Mouse (Mus musculus): Measurements from ENCODE around the gene Ank3.

Gene Ank3

GRCm38 (mm10) chr10:69654866-69655633 is 256.5 kb downstream of the Ank3 start:
- DNase-seq (ENCODE audit: low read depth in 2 of 2, low spot score in 2 of 2) = no peak

- DNase-seq (ENCODE audit: low read depth in 2 of 2, low spot score in 2 of 2) = no peak
These were observed 257.7 kb downstream of the Ank3 start for GRCm38 (mm10) chr10:69656321-69656720.

GRCm38 (mm10) chr10:69659818-69660217 is 261.2 kb downstream of the Ank3 start:
- DNase-seq (ENCODE audit: low read depth in 2 of 2, low spot score in 2 of 2) = no peak

- DNase-seq (ENCODE audit: low read depth in 2 of 2, low spot score in 2 of 2) = no peak
These were observed 263.8 kb downstream of the Ank3 start for GRCm38 (mm10) chr10:69662338-69662737.

GRCm38 (mm10) chr10:69667482-69667881 is 268.9 kb downstream of the Ank3 start:
- DNase-seq (ENCODE audit: low read depth in 2 of 2, low spot score in 2 of 2) = no peak

DNA sequence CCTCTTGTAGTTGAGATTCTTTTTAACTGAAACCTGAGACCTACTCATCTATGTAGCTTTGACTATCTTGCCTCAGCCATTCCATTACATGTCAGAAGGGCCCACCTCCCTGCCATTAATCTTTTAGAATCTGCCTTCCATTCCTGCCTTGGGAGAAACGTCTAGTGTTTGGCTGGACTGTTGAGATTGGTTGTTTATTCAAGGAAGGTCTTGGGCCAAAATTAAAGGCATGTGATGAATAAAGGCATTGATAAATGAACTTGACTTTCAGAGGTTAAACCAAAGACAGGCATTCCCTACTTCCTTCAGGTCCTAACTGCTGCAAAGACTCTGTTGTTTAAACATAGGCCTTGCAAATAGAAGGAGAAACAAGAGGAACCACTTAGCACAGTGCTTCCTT is 271.9 kb downstream of the Ank3 start:
- no peak for DNase-seq (ENCODE audit: low read depth in 2 of 2, low spot score in 2 of 2)

- no peak for DNase-seq (ENCODE audit: low read depth in 2 of 2, low spot score in 2 of 2)
These were observed 272.4 kb downstream of the Ank3 start for GRCm38 (mm10) chr10:69670959-69671358.

- no peak for DNase-seq (ENCODE audit: low read depth in 2 of 2, low spot score in 2 of 2)
These were observed 272.9 kb downstream of the Ank3 start for GRCm38 (mm10) chr10:69671505-69671904.

DNA sequence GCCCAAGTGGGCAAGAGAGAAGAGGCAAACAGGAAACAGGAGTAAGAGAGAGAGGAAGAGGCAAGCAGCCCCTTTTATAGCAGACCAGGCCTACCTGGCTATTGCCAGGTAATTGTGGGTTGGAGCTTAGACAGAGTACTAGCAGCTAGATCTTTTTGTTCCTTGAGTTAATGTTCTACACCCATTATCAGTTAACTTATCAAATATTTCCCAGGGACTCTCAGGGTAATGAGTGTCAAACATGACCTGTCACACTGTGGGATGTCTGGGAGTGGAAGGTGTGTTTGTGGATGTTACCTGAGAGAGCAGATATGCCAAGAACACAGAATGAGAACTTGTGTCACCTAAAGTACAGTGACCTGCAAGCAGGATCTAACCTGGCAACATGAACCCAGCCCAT is 274.0 kb downstream of the Ank3 start:
- no peak for DNase-seq (ENCODE audit: low read depth in 2 of 2, low spot score in 2 of 2)

- DNase-seq (ENCODE audit: low read depth in 2 of 2, low spot score in 2 of 2) = no peak
These were observed 279.7 kb downstream of the Ank3 start for GRCm38 (mm10) chr10:69678230-69678629.

DNA sequence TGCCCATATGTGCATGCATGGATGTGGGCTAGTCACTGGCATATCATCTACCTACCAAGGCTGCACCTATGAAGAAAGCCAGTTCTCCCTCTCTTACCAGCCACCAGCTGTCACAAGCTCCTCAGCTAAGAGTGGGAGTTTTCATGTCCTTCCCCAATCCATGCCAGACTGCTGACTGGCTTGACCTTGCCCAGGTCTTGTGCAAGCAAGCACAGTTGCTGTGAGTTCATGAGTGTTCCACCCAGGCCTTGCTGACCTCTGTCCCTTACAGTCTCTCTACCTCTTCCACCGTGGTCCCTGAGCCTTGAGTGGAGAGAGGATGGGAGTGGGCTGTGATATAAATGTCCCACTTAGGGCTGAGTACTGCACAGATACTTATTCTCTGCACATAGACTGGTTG is 287.8 kb downstream of the Ank3 start:
- DNase-seq (ENCODE audit: low read depth in 2 of 2, low spot score in 2 of 2) = no peak

GRCm38 (mm10) chr10:69689096-69689495 is 290.5 kb downstream of the Ank3 start:
- no peak for DNase-seq (ENCODE audit: low read depth in 2 of 2, low spot score in 2 of 2)

DNA sequence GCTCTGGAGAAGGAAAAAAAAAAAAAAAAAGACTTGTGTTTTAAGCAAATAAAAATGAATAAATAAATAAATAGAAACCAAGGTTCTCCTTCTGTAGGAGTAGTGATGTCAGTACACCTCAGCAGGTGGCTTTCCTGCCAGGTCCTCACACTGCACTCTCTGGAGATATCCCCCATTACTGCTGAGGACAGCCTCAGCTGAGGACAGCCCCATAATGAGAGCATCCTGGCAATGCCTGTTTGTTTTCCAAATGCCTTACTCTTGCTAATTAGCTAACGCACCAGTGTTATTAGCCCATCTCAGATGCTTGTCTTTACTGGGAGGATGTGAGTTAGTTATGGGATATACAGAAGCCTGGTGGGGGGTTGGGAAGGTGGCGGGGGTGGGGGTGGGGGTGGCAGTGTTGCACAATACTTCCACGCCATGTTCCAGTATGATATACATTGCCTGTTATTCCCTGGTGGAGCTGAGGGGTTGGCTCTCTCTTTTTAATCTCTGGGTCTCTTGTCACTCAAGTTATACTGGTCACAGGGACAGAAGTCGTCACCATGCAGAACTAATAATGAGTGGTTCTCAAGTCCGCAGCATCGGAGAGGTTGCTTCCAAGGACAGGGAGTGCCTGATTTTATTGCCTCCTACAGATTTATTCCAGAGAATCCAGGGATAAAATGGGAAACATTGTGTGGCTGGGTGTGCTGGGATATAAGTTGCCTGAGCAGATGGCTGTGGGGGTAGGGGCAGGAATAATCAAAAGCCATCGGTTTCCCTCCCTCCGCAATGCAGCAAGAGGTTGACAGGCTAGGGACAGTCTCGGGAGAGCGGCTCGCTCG is 291.8 kb downstream of the Ank3 start:
- no peak for DNase-seq (ENCODE audit: low read depth in 2 of 2, low spot score in 2 of 2)

GRCm38 (mm10) chr10:69690961-69691451 is 292.4 kb downstream of the Ank3 start:
- DNase-seq (ENCODE audit: low read depth in 2 of 2, low spot score in 2 of 2) = no peak

GRCm38 (mm10) chr10:69696019-69696418 is 297.4 kb downstream of the Ank3 start:
- no peak for DNase-seq (ENCODE audit: low read depth in 2 of 2, low spot score in 2 of 2)

DNA sequence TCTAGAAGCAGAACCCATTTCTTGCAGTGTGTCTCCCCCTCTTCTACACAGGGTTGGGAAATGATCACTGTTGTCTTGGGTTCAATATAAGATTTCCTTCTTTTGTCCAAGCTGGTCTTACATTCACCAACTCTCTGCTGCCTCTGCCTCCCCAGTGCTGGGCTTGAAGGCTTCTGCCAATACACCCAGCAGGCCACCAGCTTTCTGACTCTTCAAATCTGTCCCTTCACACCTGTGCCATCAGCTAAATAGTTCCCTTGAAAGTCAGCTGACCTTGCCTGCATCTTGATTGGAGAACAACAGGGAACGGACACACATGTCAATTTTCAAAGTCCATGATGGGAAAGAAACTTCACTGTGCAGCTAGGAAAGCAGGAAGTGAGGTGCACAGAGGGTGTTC is 300.1 kb downstream of the Ank3 start:
- DNase-seq (ENCODE audit: low read depth in 2 of 2, low spot score in 2 of 2) = no peak

- no peak for DNase-seq (ENCODE audit: low read depth in 2 of 2, low spot score in 2 of 2)
These were observed 302.7 kb downstream of the Ank3 start for GRCm38 (mm10) chr10:69701226-69701625.

DNA sequence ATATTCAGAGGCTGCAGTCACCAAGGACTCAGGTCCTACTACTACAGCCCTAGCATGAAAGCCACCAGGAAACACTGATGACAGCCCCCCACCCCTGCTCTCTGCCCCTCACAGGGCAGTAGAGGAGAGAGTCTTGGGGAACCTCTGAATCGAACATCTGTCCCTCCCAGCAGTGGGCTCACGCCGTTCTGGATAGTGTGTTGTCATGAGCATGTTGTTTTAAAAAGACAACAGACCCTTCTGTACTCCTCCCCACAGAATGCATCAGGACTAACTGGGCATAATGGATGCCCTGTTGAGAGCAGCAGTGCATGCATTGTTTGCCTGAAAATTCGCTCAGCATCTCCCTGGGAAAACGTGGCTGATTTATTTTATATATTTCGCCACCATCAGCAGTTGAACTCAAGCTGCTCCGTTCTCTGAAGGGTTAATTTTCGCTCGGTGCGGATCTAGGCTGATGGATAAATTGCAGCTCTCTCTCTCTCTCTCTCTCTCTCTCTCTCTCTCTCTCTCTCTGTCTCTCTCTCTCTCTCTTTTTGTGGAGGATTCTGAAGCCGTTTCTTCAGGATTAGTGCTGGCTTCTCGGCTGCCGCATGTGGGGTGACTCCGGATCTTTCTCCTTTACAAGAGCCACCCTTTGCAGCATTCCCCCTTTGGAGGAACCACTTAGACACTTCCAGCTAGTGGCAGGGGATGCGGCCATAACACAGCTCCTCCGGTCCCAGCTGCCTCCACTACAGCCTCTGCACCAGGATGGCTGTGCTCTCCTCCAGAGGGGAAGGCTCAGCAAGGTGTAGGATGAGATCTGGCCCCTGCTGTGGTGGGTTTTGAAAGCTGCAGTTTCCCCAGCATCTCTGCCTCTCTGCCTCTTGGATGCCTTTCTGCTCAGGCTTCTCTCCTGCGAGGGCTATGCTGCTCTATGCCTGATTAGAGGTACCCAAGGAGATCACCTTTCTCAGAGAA is 307.5 kb downstream of the Ank3 start:
- no peak for DNase-seq (ENCODE audit: low read depth in 2 of 2, low spot score in 2 of 2)

DNA sequence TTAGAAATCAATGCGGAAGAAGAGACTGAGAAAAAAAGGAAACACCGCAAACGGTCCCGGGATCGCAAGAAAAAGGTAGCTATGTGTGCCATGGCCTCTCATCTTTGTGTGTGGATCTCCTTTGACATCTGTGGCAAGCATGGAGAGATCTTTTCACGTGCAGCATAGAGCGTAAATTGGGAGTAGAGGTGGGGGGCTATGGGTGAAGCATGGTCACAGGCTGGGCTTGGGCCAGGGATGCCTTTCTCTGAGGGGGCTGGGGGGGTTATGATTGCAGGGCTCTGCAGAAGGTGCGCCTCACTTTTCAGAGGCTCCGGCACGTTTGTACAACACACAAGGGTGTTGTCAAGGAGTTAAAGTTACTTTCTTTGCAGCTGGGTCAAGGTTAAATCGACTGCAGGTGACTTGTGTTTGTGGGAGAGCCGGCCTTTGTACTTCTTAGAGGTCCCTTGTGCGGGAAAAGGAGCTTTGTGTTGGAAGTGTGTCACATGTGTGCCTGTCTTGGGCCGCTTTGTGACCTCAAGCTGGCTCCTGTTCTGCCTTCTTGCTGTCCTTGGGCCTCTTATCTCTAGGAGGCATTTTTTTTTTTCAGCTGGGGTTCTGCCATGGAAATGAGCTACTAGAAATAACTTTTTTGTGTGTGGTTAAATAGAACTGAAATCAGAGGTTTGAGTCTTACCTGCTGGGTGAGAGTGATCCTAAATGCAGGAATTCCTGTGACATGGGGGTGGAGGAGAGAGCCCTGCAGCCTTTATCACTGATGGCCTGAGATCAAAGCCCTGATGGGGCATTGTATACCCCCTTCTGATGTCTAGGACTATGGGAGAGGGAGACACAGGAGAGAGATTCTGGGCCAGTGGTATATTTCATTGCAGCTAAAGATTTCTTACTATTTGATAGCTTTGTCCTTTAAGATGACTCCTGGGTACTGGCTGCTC is 308.5 kb downstream of the Ank3 start:
- no peak for DNase-seq (ENCODE audit: low read depth in 2 of 2, low spot score in 2 of 2)

All from CD8-positive naive resting alpha-beta T cell, adult 2 months (primary cell).